Mouse (Mus musculus): ENCODE results near the gene Fbxl13. TPM values are rescaled to one million over a fixed set of nuclear protein-coding genes. Genes with fewer than 3 reads are reported as not detected.

The Fbxl13 gene
- polyA plus RNA-seq, 1 experiment from 2014 or later, result 0.07 TPM

GRCm38 (mm10) chr5:21482446-21483222 is 162.8 kb downstream of the Fbxl13 start:
- Histone ChIP-seq H3K36me3 (peaks cover 12% of the 10 kb centered on the region; the same call in 1 of the 2 replicates), H3K9me3 (no peaks in the 10 kb centered on the region), H3K4me1 (peaks cover 23% of the 10 kb centered on the region), H3K4me2 (no peak overlapping the region), H3K27ac (replicated peaks) (peak overlapping the region; percentile 28; the same call in 1 of the 2 replicates), H3K4me3 (no peak overlapping the region), H3K27me3 (replicated peaks) (no peaks in the 10 kb centered on the region), H3K9ac (0 out of 2 replicates have a peak overlapping the region, but pooled peaks have one; percentile 1)
- 42% methylated on average over 11 of the region's 11 CpGs for WGBS
- ATAC-seq (ENCODE audit: extremely low read depth, insufficient number of reproducible peaks, low FRiP score, low TSS enrichment), result no peak

- Histone ChIP-seq H3K4me3 (no peak overlapping the region), H3K9me3 (no peaks in the 10 kb centered on the region), H3K27ac (replicated peaks) (no peak overlapping the region), H3K9ac (no peak overlapping the region), H3K4me1 (peaks cover 21% of the 10 kb centered on the region), H3K27me3 (replicated peaks) (no peaks in the 10 kb centered on the region), H3K36me3 (peaks cover 12% of the 10 kb centered on the region; the same call in 1 of the 2 replicates), H3K4me2 (no peak overlapping the region)
- 79% methylated on average over 6 of the region's 6 CpGs for WGBS
- no peak for ATAC-seq (ENCODE audit: extremely low read depth, insufficient number of reproducible peaks, low FRiP score, low TSS enrichment)
Observed at GRCm38 (mm10) chr5:21481521-21481920, 163.9 kb downstream of the Fbxl13 start.

- H3K4me3 ChIP-seq, result no peak overlapping the region
- H3K4me1 ChIP-seq, result peaks cover 21% of the 10 kb centered on the region
- H3K36me3 ChIP-seq, result peaks cover 12% of the 10 kb centered on the region; the same call in 1 of the 2 replicates
- H3K4me2 ChIP-seq, result no peak overlapping the region
- 0 out of 2 replicates have a peak overlapping the region, but pooled peaks have one; percentile 20 for H3K27ac ChIP-seq (replicated peaks)
- no peak for ATAC-seq (ENCODE audit: extremely low read depth, insufficient number of reproducible peaks, low FRiP score, low TSS enrichment)
- H3K9me3 ChIP-seq, result no peaks in the 10 kb centered on the region
- 74% methylated on average over 5 of the region's 5 CpGs for WGBS
- no peaks in the 10 kb centered on the region for H3K27me3 ChIP-seq (replicated peaks)
- H3K9ac ChIP-seq, result no peak overlapping the region
Observed at GRCm38 (mm10) chr5:21479746-21480145, 165.7 kb downstream of the Fbxl13 start.

GRCm38 (mm10) chr5:21478428-21478827 is 167.0 kb downstream of the Fbxl13 start:
- 70% methylated on average over 5 of the region's 5 CpGs for WGBS
- Histone ChIP-seq H3K4me1 (peaks cover 21% of the 10 kb centered on the region), H3K27me3 (replicated peaks) (no peaks in the 10 kb centered on the region), H3K9me3 (no peaks in the 10 kb centered on the region), H3K4me2 (no peak overlapping the region), H3K36me3 (peaks cover 12% of the 10 kb centered on the region; the same call in 1 of the 2 replicates), H3K27ac (replicated peaks) (no peak overlapping the region), H3K9ac (no peak overlapping the region), H3K4me3 (no peak overlapping the region)
- no peak for ATAC-seq (ENCODE audit: extremely low read depth, insufficient number of reproducible peaks, low FRiP score, low TSS enrichment)

GRCm38 (mm10) chr5:21468100-21468499 is 177.3 kb downstream of the Fbxl13 start:
- no peak for ATAC-seq (ENCODE audit: extremely low read depth, insufficient number of reproducible peaks, low FRiP score, low TSS enrichment)
- no peak overlapping the region for H3K27ac ChIP-seq (replicated peaks)
- 0 out of 2 replicates have a peak, but pooled peaks cover 8% of the 10 kb centered on the region for H3K36me3 ChIP-seq
- H3K4me3 ChIP-seq, result no peak overlapping the region
- no peaks in the 10 kb centered on the region for H3K9me3 ChIP-seq
- no peaks in the 10 kb centered on the region for H3K27me3 ChIP-seq (replicated peaks)
- H3K4me1 ChIP-seq, result no peaks in the 10 kb centered on the region
- H3K9ac ChIP-seq, result no peak overlapping the region
- WGBS, result 88% methylated on average over 12 of the region's 12 CpGs
- no peak overlapping the region for H3K4me2 ChIP-seq

GRCm38 (mm10) chr5:21467387-21467786 is 178.0 kb downstream of the Fbxl13 start:
- Histone ChIP-seq H3K27me3 (replicated peaks) (no peaks in the 10 kb centered on the region), H3K4me2 (no peak overlapping the region), H3K4me1 (no peaks in the 10 kb centered on the region), H3K4me3 (no peak overlapping the region), H3K9ac (no peak overlapping the region), H3K9me3 (no peaks in the 10 kb centered on the region), H3K36me3 (0 out of 2 replicates have a peak, but pooled peaks cover 8% of the 10 kb centered on the region), H3K27ac (replicated peaks) (no peak overlapping the region)
- no peak for ATAC-seq (ENCODE audit: extremely low read depth, insufficient number of reproducible peaks, low FRiP score, low TSS enrichment)
- 75% methylated on average over 7 of the region's 7 CpGs for whole genome bisulfite sequencing

GRCm38 (mm10) chr5:21440833-21441530 is 204.5 kb downstream of the Fbxl13 start:
- Histone ChIP-seq H3K9me3 (no peaks in the 10 kb centered on the region), H3K36me3 (peaks cover 6% of the 10 kb centered on the region; the same call in 1 of the 2 replicates), H3K4me1 (peaks cover 23% of the 10 kb centered on the region), H3K4me3 (no peak overlapping the region), H3K4me2 (no peak overlapping the region), H3K27ac (replicated peaks) (peak overlapping the region; percentile 13), H3K27me3 (replicated peaks) (no peaks in the 10 kb centered on the region), H3K9ac (no peak overlapping the region)
- 47% methylated on average over 8 of the region's 8 CpGs for WGBS
- ATAC-seq (ENCODE audit: extremely low read depth, insufficient number of reproducible peaks, low FRiP score, low TSS enrichment), result no peak

- Histone ChIP-seq H3K9me3 (no peaks in the 10 kb centered on the region), H3K27me3 (replicated peaks) (no peaks in the 10 kb centered on the region), H3K27ac (replicated peaks) (no peak overlapping the region), H3K4me1 (peaks cover 23% of the 10 kb centered on the region), H3K9ac (no peak overlapping the region), H3K4me3 (no peak overlapping the region), H3K4me2 (no peak overlapping the region), H3K36me3 (peaks cover 10% of the 10 kb centered on the region)
- no peak for ATAC-seq (ENCODE audit: extremely low read depth, insufficient number of reproducible peaks, low FRiP score, low TSS enrichment)
- 77% methylated on average over 7 of the region's 7 CpGs for WGBS
Observed at GRCm38 (mm10) chr5:21439446-21440110, 205.9 kb downstream of the Fbxl13 start.

- H3K27me3 ChIP-seq (replicated peaks), result no peaks in the 10 kb centered on the region
- ATAC-seq (ENCODE audit: extremely low read depth, insufficient number of reproducible peaks, low FRiP score, low TSS enrichment), result no peak
- H3K4me3 ChIP-seq, result no peak overlapping the region
- H3K27ac ChIP-seq (replicated peaks), result no peak overlapping the region
- H3K9ac ChIP-seq, result no peak overlapping the region
- H3K9me3 ChIP-seq, result no peaks in the 10 kb centered on the region
- peaks cover 23% of the 10 kb centered on the region for H3K4me1 ChIP-seq
- WGBS, result 89% methylated on average over 9 of the region's 9 CpGs
- no peak overlapping the region for H3K4me2 ChIP-seq
- H3K36me3 ChIP-seq, result peaks cover 10% of the 10 kb centered on the region
Observed at GRCm38 (mm10) chr5:21438428-21438827, 207.0 kb downstream of the Fbxl13 start.

GRCm38 (mm10) chr5:21436471-21436975 is 208.9 kb downstream of the Fbxl13 start:
- 64% methylated on average over 8 of the region's 8 CpGs for WGBS
- H3K36me3 ChIP-seq, result peaks cover 6% of the 10 kb centered on the region; the same call in 1 of the 2 replicates
- no peaks in the 10 kb centered on the region for H3K27me3 ChIP-seq (replicated peaks)
- H3K4me2 ChIP-seq, result no peak overlapping the region
- no peaks in the 10 kb centered on the region for H3K9me3 ChIP-seq
- no peak overlapping the region for H3K27ac ChIP-seq (replicated peaks)
- H3K9ac ChIP-seq, result no peak overlapping the region
- ATAC-seq (ENCODE audit: extremely low read depth, insufficient number of reproducible peaks, low FRiP score, low TSS enrichment), result no peak
- peaks cover 17% of the 10 kb centered on the region for H3K4me1 ChIP-seq
- no peak overlapping the region for H3K4me3 ChIP-seq

Measured in heart, embryonic 13.5 days (tissue).